Mouse (Mus musculus): ENCODE results near the gene Dock6.

GRCm38 (mm10) chr9:21819181-21819729, 33.2 kb downstream of the Dock6 start:
- TF ChIP-seq CTCF (IDR thresholded peaks at IDR 0.05; ENCODE audit: extremely low read depth, insufficient read depth, low read length) (no peak), POLR2A (IDR thresholded peaks at IDR 0.05; ENCODE audit: extremely low read depth, insufficient read depth, low read length) (no peak)
